25 mouse cellular contexts compared by ENCODE assay signal in the genomic region with DNA sequence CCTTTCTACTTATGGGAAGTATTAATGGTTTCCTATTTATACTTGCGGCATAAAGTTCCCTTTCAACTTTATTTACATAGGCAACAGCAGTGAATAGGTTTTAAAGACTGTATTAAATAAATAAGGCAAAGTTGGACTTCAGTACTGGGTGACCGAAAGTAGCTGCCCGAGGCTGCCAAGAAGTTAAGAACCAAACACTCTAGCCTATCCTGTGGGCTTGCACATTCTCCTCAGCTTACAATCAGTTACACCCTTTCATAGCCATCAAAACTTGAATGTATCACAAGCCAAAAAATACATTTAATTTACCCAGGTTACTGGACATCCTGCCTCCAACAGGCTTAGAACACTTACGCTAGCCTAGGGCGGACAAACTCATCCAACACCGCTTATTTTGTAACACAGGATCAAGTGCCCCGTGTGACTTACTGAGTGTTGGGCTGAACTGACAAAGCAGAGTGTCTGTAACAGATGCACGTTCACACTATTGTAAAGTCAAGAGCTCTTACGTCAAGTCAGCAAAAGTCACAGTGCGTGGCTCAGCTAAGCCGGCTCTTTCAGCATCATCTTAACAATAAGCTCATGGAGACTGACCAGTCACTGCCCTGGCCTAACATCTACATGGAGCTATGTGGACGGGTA.
"Had no signal": no experiment of that assay in that cellular context is flagged by ENCODE, and none has a peak within 500 bp of the region (broad histone marks: within the 10 kb centered on the region; RNA-seq: fewer than 3 reads in every experiment).

No protein-coding gene starts in this region.

- H3K9me3 ChIP-seq: heart, embryonic 10.5 days; hindbrain, embryonic 10.5 days; hindbrain, embryonic 12.5 days; intestine, embryonic 15.5 days; limb, embryonic 10.5 days; limb, embryonic 12.5 days had no signal

- H3K4me3 ChIP-seq: gastrocnemius, adult 2 months; heart, embryonic 10.5 days; heart, embryonic 12.5 days; hindbrain, embryonic 10.5 days; hindbrain, embryonic 12.5 days; intestine, embryonic 15.5 days; layer of hippocampus, adult 2 months; left cerebral cortex, adult 2 months; limb, embryonic 10.5 days; limb, embryonic 12.5 days had no signal

- ATAC-seq: hindbrain, embryonic 16.5 days; inflammation-experienced regulatory T-cells, adult 6 months; intestine, embryonic 15.5 days; intestine, postnatal 0 days had no signal

- H3K27me3 ChIP-seq: hindbrain, embryonic 12.5 days; intestine, embryonic 15.5 days had no signal

- H3K27ac ChIP-seq: gastrocnemius, adult 2 months; heart, embryonic 10.5 days; hindbrain, embryonic 10.5 days; hindbrain, embryonic 12.5 days; hindbrain, embryonic 14.5 days; intestine, embryonic 15.5 days; layer of hippocampus, adult 2 months; left cerebral cortex, adult 2 months; limb, embryonic 10.5 days had no signal

- H3K36me3 ChIP-seq: heart, embryonic 10.5 days; heart, embryonic 12.5 days; hindbrain, embryonic 10.5 days; hindbrain, embryonic 12.5 days; intestine, embryonic 15.5 days; limb, embryonic 10.5 days; limb, embryonic 12.5 days had no signal

- H3K9ac ChIP-seq: heart, embryonic 12.5 days; hindbrain, embryonic 12.5 days; hindbrain, embryonic 14.5 days; intestine, embryonic 15.5 days; limb, embryonic 12.5 days had no signal

- DNase-seq: gastrocnemius, adult 2 months; gastrocnemius, postnatal 10 days; gastrocnemius, postnatal 25 days; heart, adult 18-20 months; heart, postnatal 14 days; heart, postnatal 4 days; kidney, adult 18-20 months; kidney, adult 8-10 months; kidney, postnatal 10 days; kidney, postnatal 25 days; kidney, postnatal 4 days; liver had no signal

- H3K4me2 ChIP-seq: heart, embryonic 12.5 days; hindbrain, embryonic 12.5 days; hindbrain, embryonic 14.5 days; intestine, embryonic 15.5 days; limb, embryonic 12.5 days had no signal
